Mouse (Mus musculus) lung, postnatal 0 days (tissue): ENCODE results near the gene Gimap5. TPM values are rescaled to one million over a fixed set of nuclear protein-coding genes. Genes with fewer than 3 reads are reported as not detected.

Experiments
- ATAC-seq: fragments of 200-750 bp; cut with Nextera tagmentation; 2 replicates; pipeline ENCODE4 v1.8.0; 2017; ENCODE audit warnings: moderate library complexity
- DNase-seq: peaks from one replicate; pipeline ENCODE4 v3.0.0-alpha.2; 2016; ENCODE audit warnings: low spot score
- H3K27ac ChIP-seq: fragments of 300-500 bp; sonication (generic); 2 replicates; pipeline ENCODE4 v1.5.1; 2014; ENCODE audit warnings: antibody characterized with exemption, mild to moderate bottlenecking, low read length, mixed read lengths
- H3K27me3 ChIP-seq: fragments of 300-500 bp; sonication (generic); replicated peaks from 2 replicates; pipeline ENCODE4 v1.6.1; 2014; ENCODE audit warnings: low read length, mixed read lengths; ENCODE audit not compliant: insufficient read depth
- H3K36me3 ChIP-seq: fragments of 300-500 bp; sonication (generic); 2 replicates; pipeline ENCODE4 v1.6.1; 2014; ENCODE audit warnings: low read length, mixed read lengths; ENCODE audit not compliant: insufficient read depth
- H3K4me1 ChIP-seq: fragments of 300-500 bp; sonication (generic); 2 replicates; pipeline ENCODE4 v1.6.1; 2014; ENCODE audit warnings: antibody characterized with exemption, low read depth, low read length, mixed read lengths; ENCODE audit not compliant: insufficient read depth
- H3K4me2 ChIP-seq: fragments of 300-500 bp; sonication (generic); replicated peaks from 2 replicates; pipeline ENCODE4 v1.6.1; 2014; ENCODE audit warnings: low read depth, mild to moderate bottlenecking, low read length, moderate library complexity, mixed read lengths
- H3K4me3 ChIP-seq: fragments of 300-500 bp; sonication (generic); 2 replicates; pipeline ENCODE4 v1.5.1; 2014; ENCODE audit warnings: low read depth, low read length
- H3K9ac ChIP-seq: fragments of 300-500 bp; sonication (generic); replicated peaks from 2 replicates; pipeline ENCODE4 v1.6.1; 2014; ENCODE audit warnings: low read depth, mild to moderate bottlenecking
- H3K9me3 ChIP-seq: fragments of 300-500 bp; sonication (generic); 2 replicates; pipeline ENCODE4 v1.6.1; 2016; ENCODE audit warnings: low read length, mixed read lengths
- CTCF ChIP-seq: IDR thresholded peaks from 2 replicates; pipeline ENCODE4 v1.5.1; 2016; ENCODE audit warnings: antibody characterized with exemption, mild to moderate bottlenecking
- EP300 ChIP-seq: IDR thresholded peaks from 2 replicates; pipeline ENCODE4 v1.6.1; 2016; ENCODE audit warnings: antibody characterized with exemption, mild to moderate bottlenecking, control low read depth
- WGBS: fragments of 180-500 bp; shearing (Covaris S2); extraction: QIAGEN DNeasy Blood & Tissue Kit; methylation state at CpG from one replicate; pipeline ENCODE4 v1.1.7; 2014; 5-methylcytosine and 5-hydroxymethylcytosine counted together
- polyA plus RNA-seq: library from polyadenylated mRNA; unstranded; fragments of >200 nt; fragmentation: Nextera tagmentation; extraction: Ambion mirVana; gene quantifications from 2 replicates; pipeline ENCODE4 v1.2.1, GENCODE M21; 2015

The Gimap5 gene
- polyA plus RNA-seq, 1 experiment from 2014 or later, result 49.8 TPM

GRCm38 (mm10) chr6:48768178-48768869, 22.3 kb downstream of the Gimap5 start:
- TF ChIP-seq EP300, result no peak
- no peak for DNase-seq
- 59% methylated on average over 9 of the region's 9 CpGs for WGBS
- Histone ChIP-seq H3K4me1 (no peaks in the 10 kb centered on the region), H3K4me3 (no peak overlapping the region), H3K4me2 (no peak overlapping the region), H3K27ac (no peak overlapping the region), H3K36me3 (no peaks in the 10 kb centered on the region), H3K27me3 (no peaks in the 10 kb centered on the region), H3K9me3 (no peaks in the 10 kb centered on the region), H3K9ac (no peak overlapping the region)
- ATAC-seq, result no peak

GRCm38 (mm10) chr6:48768933-48769332, 22.9 kb downstream of the Gimap5 start:
- WGBS, result 71% methylated on average over 3 of the region's 3 CpGs
- ATAC-seq (no peak), DNase-seq (no peak)
- H3K9ac ChIP-seq, result no peak overlapping the region
- H3K4me3 ChIP-seq, result no peak overlapping the region
- H3K27me3 ChIP-seq, result no peaks in the 10 kb centered on the region
- no peaks in the 10 kb centered on the region for H3K36me3 ChIP-seq
- no peaks in the 10 kb centered on the region for H3K9me3 ChIP-seq
- H3K4me1 ChIP-seq, result no peaks in the 10 kb centered on the region
- H3K4me2 ChIP-seq, result no peak overlapping the region
- H3K27ac ChIP-seq, result no peak overlapping the region
- no peak for TF ChIP-seq EP300
- no peak for TF ChIP-seq CTCF

- no peak within 1 kb of the TSS for H3K27ac ChIP-seq
- no peaks in the 10 kb centered on the region for H3K9me3 ChIP-seq
- H3K4me3 ChIP-seq, result no peak within 1 kb of the TSS
- 65% methylated on average over 3 of the region's 3 CpGs for WGBS
- DNase-seq, result no peak
- H3K9ac ChIP-seq, result no peak within 1 kb of the TSS
- H3K4me1 ChIP-seq, result no peaks in the 10 kb centered on the region
- no peaks in the 10 kb centered on the region for H3K36me3 ChIP-seq
- no peak within 1 kb of the TSS for H3K4me2 ChIP-seq
- TF ChIP-seq CTCF (no peak), EP300 (no peak)
- no peak for ATAC-seq
- no peaks in the 10 kb centered on the region for H3K27me3 ChIP-seq
These were observed 24.7 kb downstream of the Gimap5 start, which contains the start of gene Gimap3 for GRCm38 (mm10) chr6:48770696-48771095. Gimap3 (minus strand) TSS chr6:48770851.

- no peak overlapping the region for H3K4me3 ChIP-seq
- H3K9me3 ChIP-seq, result no peaks in the 10 kb centered on the region
- DNase-seq (peak; percentile 87), ATAC-seq (peak; percentile 79)
- H3K9ac ChIP-seq, result no peak overlapping the region
- WGBS, result 8% methylated on average over 8 of the region's 8 CpGs
- no peaks in the 10 kb centered on the region for H3K4me1 ChIP-seq
- H3K27me3 ChIP-seq, result no peaks in the 10 kb centered on the region
- peak; percentile 92 for TF ChIP-seq CTCF
- TF ChIP-seq EP300, result no peak
- H3K36me3 ChIP-seq, result no peaks in the 10 kb centered on the region
- no peak overlapping the region for H3K4me2 ChIP-seq
- H3K27ac ChIP-seq, result no peak overlapping the region
These were observed 26.0 kb downstream of the Gimap5 start for GRCm38 (mm10) chr6:48772030-48772429.

- Histone ChIP-seq H3K4me2 (no peak overlapping the region), H3K4me1 (peaks cover 6% of the 10 kb centered on the region; the same call in 1 of the 2 replicates), H3K9me3 (no peaks in the 10 kb centered on the region), H3K4me3 (no peak overlapping the region), H3K36me3 (no peaks in the 10 kb centered on the region), H3K27ac (peak overlapping the region; percentile 51), H3K9ac (no peak overlapping the region), H3K27me3 (no peaks in the 10 kb centered on the region)
- ATAC-seq (no peak), DNase-seq (no peak)
- 73% methylated on average over 1 of the region's 1 CpGs for WGBS
- TF ChIP-seq CTCF (no peak), EP300 (no peak)
These were observed 38.4 kb downstream of the Gimap5 start for GRCm38 (mm10) chr6:48784406-48784805.

GRCm38 (mm10) chr6:48785189-48785588, 39.2 kb downstream of the Gimap5 start:
- DNase-seq (peak; percentile 92), ATAC-seq (peak; percentile 84)
- Histone ChIP-seq H3K27me3 (no peaks in the 10 kb centered on the region), H3K4me3 (no peak overlapping the region), H3K4me2 (no peak overlapping the region), H3K27ac (peak overlapping the region; percentile 17; the same call in 1 of the 2 replicates), H3K9me3 (no peaks in the 10 kb centered on the region), H3K36me3 (no peaks in the 10 kb centered on the region), H3K4me1 (peaks cover 6% of the 10 kb centered on the region; the same call in 1 of the 2 replicates), H3K9ac (no peak overlapping the region)
- TF ChIP-seq CTCF, result no peak
- peak; percentile 88 for TF ChIP-seq EP300
- 23% methylated on average over 1 of the region's 1 CpGs for WGBS
